Mouse (Mus musculus) urinary bladder, postnatal 25 days (tissue): ENCODE data around the gene Shisa5.
A peak's percentile ranks its signal among the peaks of the same experiment; 100 is the strongest.

Experiments
- DNase-seq: peaks from one replicate; pipeline ENCODE4 v3.0.0; 2022; ENCODE audit warnings: low spot score

The Shisa5 gene

GRCm38 (mm10) chr9:109054712-109055111 lies 16.3 kb downstream of the Shisa5 start:
- peak; percentile 49 for DNase-seq

- DNase-seq, result no peak
Measured at GRCm38 (mm10) chr9:109055271-109056030, 17.1 kb downstream of the Shisa5 start.

GRCm38 (mm10) chr9:109056081-109056690 lies 17.8 kb downstream of the Shisa5 start:
- DNase-seq, result no peak

GRCm38 (mm10) chr9:109056916-109057315 lies 18.6 kb downstream of the Shisa5 start:
- no peak for DNase-seq

GRCm38 (mm10) chr9:109057543-109057942 lies 19.2 kb downstream of the Shisa5 start:
- no peak for DNase-seq

- DNase-seq, result no peak
Measured at GRCm38 (mm10) chr9:109058006-109058765, 19.8 kb downstream of the Shisa5 start.

GRCm38 (mm10) chr9:109059136-109059903 lies 21.0 kb downstream of the Shisa5 start, which contains the start of gene Trex1:
Trex1 (minus strand) TSS chr9:109059734.
- DNase-seq, result peak; percentile 78

- no peak for DNase-seq
Measured at GRCm38 (mm10) chr9:109060184-109060897, 22.0 kb downstream of the Shisa5 start.

- DNase-seq, result no peak
Measured at GRCm38 (mm10) chr9:109060898-109061295, 22.5 kb downstream of the Shisa5 start.

- DNase-seq, result no peak
Measured at GRCm38 (mm10) chr9:109068095-109068735, 29.9 kb downstream of the Shisa5 start.

- DNase-seq, result peak; percentile 90
Measured at GRCm38 (mm10) chr9:109073661-109074573, 35.6 kb downstream of the Shisa5 start, which contains the start of gene Atrip. Atrip (minus strand) TSS chr9:109074124.

GRCm38 (mm10) chr9:109080516-109080915 lies 42.2 kb downstream of the Shisa5 start:
- DNase-seq, result no peak

GRCm38 (mm10) chr9:109081749-109082123 lies 43.4 kb downstream of the Shisa5 start:
- DNase-seq, result no peak

GRCm38 (mm10) chr9:109082124-109082800 lies 43.9 kb downstream of the Shisa5 start, which contains the start of the genes Ccdc51 and Tma7:
Ccdc51 (plus strand) TSS chr9:109082493.
Tma7 (minus strand) TSS chr9:109082587.
- DNase-seq, result peak; percentile 68

- no peak for DNase-seq
Measured at GRCm38 (mm10) chr9:109084922-109085321, 46.6 kb downstream of the Shisa5 start.

- DNase-seq, result peak; percentile 47
Measured at GRCm38 (mm10) chr9:109087987-109088386, 49.6 kb downstream of the Shisa5 start.

- peak; percentile 29 for DNase-seq
Measured at GRCm38 (mm10) chr9:109090446-109090845, 52.1 kb downstream of the Shisa5 start.

- no peak for DNase-seq
Measured at GRCm38 (mm10) chr9:109091802-109092201, 53.4 kb downstream of the Shisa5 start.

GRCm38 (mm10) chr9:109092799-109093198 lies 54.4 kb downstream of the Shisa5 start:
- no peak for DNase-seq
